Mouse (Mus musculus): ENCODE data around the gene Fut11. TPM values are rescaled to one million over a fixed set of nuclear protein-coding genes. Genes with fewer than 3 reads are reported as not detected.

Fut11 gene
- total and polyA plus RNA-seq, 3 experiments, result 0.69 to 1.8 TPM; not detected in 1

- TF ChIP-seq NRF1 (IDR thresholded peaks at IDR 0.05; ENCODE audit: insufficient read depth, low read depth, low read length, poor library complexity, severe bottlenecking) (no peak), MYB (IDR thresholded peaks at IDR 0.05; ENCODE audit: low read depth, low read length) (no peak), ZC3H11A (IDR thresholded peaks at IDR 0.05; ENCODE audit: low read depth, low read length) (no peak)
These were observed 21.1 kb upstream of the Fut11 start (continued) for GRCm38 (mm10) chr14:20673735-20674063.

DNA sequence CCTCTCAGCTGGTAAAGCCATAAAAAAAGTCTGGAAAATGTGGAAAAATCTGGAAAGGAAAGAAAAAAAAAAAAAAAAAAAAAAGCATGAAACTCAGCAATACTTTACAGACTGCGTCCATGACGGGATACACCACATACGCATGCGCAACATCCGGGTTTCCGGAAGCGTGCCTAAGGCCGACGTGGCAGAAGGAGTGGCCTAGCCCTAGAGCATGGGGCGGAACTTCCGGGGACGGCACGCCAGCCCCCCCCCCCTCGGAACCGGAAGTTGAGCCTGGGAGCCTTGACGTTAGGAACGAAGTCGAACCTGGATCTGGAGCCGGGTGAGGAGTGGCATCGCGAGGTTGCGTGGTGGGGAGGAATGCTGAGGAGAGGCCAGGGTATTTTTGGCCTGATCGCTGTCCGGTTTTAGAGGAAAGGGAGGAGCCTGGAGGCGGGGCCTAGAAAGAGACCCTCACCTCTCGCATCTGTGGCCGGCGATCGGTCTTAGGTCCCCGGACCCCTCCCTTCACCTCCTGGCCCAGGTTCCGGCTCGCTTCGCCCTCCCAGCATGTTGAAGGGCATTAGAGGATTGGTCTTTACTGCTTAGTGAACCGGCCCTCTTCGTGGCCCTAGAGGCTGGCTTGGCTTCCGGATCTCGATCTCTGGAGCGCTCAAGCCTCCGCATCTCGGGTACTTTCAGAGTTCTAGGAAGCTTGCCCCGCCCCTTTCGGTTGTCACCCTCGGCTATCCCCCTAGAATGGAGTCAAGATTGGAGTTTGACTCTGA lies 20.5 kb upstream of the Fut11 start, which contains the start of gene Sec24c:
Gene Sec24c, plus strand, starts transcription at position 245 of the 770 bp plus-strand sequence.
- Histone ChIP-seq H3K27ac (ENCODE audit: control insufficient read depth, low read depth, low read length) (peak within 1 kb of the TSS; percentile 82), H3K9ac (ENCODE audit: control insufficient read depth, low read depth, low read length, poor library complexity, severe bottlenecking) (peak within 1 kb of the TSS; percentile 91), H3K9me3 (replicated peaks; ENCODE audit: insufficient read depth, low read length) (no peaks in the 10 kb centered on the region), H3K27me3 (ENCODE audit: control insufficient read depth in 1 of 2, insufficient read depth in 2 of 2, low read length in 2 of 2) (no peaks in the 10 kb centered on the region), H3K79me2 (ENCODE audit: control insufficient read depth, insufficient read depth, low read length, poor library complexity) (peaks cover 17% of the 10 kb centered on the region), H3K36me3 (ENCODE audit: control insufficient read depth in 1 of 2, insufficient read depth in 2 of 2, low read length in 2 of 2) (peaks cover 16 to 19% of the 10 kb centered on the region in 2 experiments), H3K4me1 (ENCODE audit: control insufficient read depth in 1 of 2, insufficient read depth in 2 of 2, low read length in 2 of 2) (peaks cover 8 to 11% of the 10 kb centered on the region in 2 experiments), H3K4me3 (ENCODE audit: control insufficient read depth in 1 of 2, insufficient read depth in 1 of 2, low read depth in 2 of 2, low read length in 2 of 2) (peak within 1 kb of the TSS; percentile 89 to 93)
- peak; percentile 94; the same call in 1 of the 2 replicates for TF ChIP-seq MYC (IDR thresholded peaks at IDR 0.05; ENCODE audit: low read depth, low read length)
- no peak for TF ChIP-seq USF1 (IDR thresholded peaks at IDR 0.05; ENCODE audit: low read depth, low read length)
- TF ChIP-seq ZMIZ1 (IDR thresholded peaks at IDR 0.05; ENCODE audit: low read depth, low read length), result peak; percentile 56; the same call in 1 of the 2 replicates
- 0 out of 2 replicates have a peak, but pooled peaks have one; percentile 18 for TF ChIP-seq GATA1 (IDR thresholded peaks at IDR 0.05; ENCODE audit: low read depth, low read length)
- TF ChIP-seq MXI1 (IDR thresholded peaks at IDR 0.05; ENCODE audit: low read depth, low read length), result peak; percentile 56
- TF ChIP-seq GABPA (IDR thresholded peaks at IDR 0.05; ENCODE audit: low read depth, low read length), result no peak
- 0 out of 2 replicates have a peak, but pooled peaks have one; percentile 38 for TF ChIP-seq E2F4 (IDR thresholded peaks at IDR 0.05; ENCODE audit: borderline replicate concordance, low read depth, low read length)
- peak; percentile 54; the same call in 1 of the 2 replicates for TF ChIP-seq TCF12 (IDR thresholded peaks at IDR 0.05; ENCODE audit: low read depth, low read length)
- no peak for TF ChIP-seq USF2 (IDR thresholded peaks at IDR 0.05; ENCODE audit: borderline replicate concordance in 1 of 2, insufficient read depth in 1 of 2, low read depth in 1 of 2, low read length in 2 of 2)
- TF ChIP-seq UBTF (IDR thresholded peaks at IDR 0.05; ENCODE audit: borderline replicate concordance, insufficient read depth, low read depth, low read length), result 0 out of 2 replicates have a peak, but pooled peaks have one; percentile 51
- TF ChIP-seq ETS1 (IDR thresholded peaks at IDR 0.05; ENCODE audit: low read depth, low read length), result peak; percentile 20; the same call in 1 of the 2 replicates
- TF ChIP-seq KAT2A (conservative IDR thresholded peaks at IDR 0.05; ENCODE audit: low read depth, low read length), result peak; percentile 68
- TF ChIP-seq POLR2AphosphoS2 (IDR thresholded peaks at IDR 0.05; ENCODE audit: low read length), result peak; percentile 58; the same call in 1 of the 2 replicates
- TF ChIP-seq CHD2 (IDR thresholded peaks at IDR 0.05; ENCODE audit: low read length), result 0 out of 2 replicates have a peak, but pooled peaks have one; percentile 8
- TF ChIP-seq NELFE (IDR thresholded peaks at IDR 0.05; ENCODE audit: low read depth, low read length), result peak; percentile 50
- peak; percentile 95 for TF ChIP-seq ELF1 (IDR thresholded peaks at IDR 0.05; ENCODE audit: low read depth, low read length)
- no peak for TF ChIP-seq TAL1 (IDR thresholded peaks at IDR 0.05; ENCODE audit: low read length)
- peak; percentile 46 to 82; a peak in 3 of 4 replicates for TF ChIP-seq POLR2A (IDR thresholded peaks at IDR 0.05; ENCODE audit: control insufficient read depth in 1 of 2, insufficient read depth in 1 of 2, low read depth in 1 of 2, low read length in 2 of 2, poor library complexity in 1 of 2)
- TF ChIP-seq BHLHE40 (IDR thresholded peaks at IDR 0.05; ENCODE audit: borderline replicate concordance, low read depth, low read length), result no peak
- TF ChIP-seq TBP (IDR thresholded peaks at IDR 0.05; ENCODE audit: low read depth, low read length), result peak; percentile 87
- peak; percentile 96 for TF ChIP-seq ZNF384 (IDR thresholded peaks at IDR 0.05; ENCODE audit: low read depth, low read length)
- peak; percentile 94 for TF ChIP-seq NRF1 (IDR thresholded peaks at IDR 0.05; ENCODE audit: insufficient read depth, low read depth, low read length, poor library complexity, severe bottlenecking)
- TF ChIP-seq SMC3 (IDR thresholded peaks at IDR 0.05; ENCODE audit: low read depth, low read length), result no peak
- TF ChIP-seq HCFC1 (IDR thresholded peaks at IDR 0.05; ENCODE audit: low read depth, low read length), result peak; percentile 90
- TF ChIP-seq MAZ (IDR thresholded peaks at IDR 0.05; ENCODE audit: low read depth, low read length), result peak; percentile 95
- peak; percentile 82 for TF ChIP-seq SIN3A (IDR thresholded peaks at IDR 0.05; ENCODE audit: low read length)
- TF ChIP-seq EP300 (IDR thresholded peaks at IDR 0.05; ENCODE audit: low read depth in 1 of 2, low read length in 2 of 2), result 0 out of 4 replicates have a peak, but pooled peaks of 1 of the 2 experiments have one; percentile 5
- DNase-seq (ENCODE audit: low read depth, low spot score), result peak; percentile 99

Measured in MEL (cell line).